Mouse (Mus musculus) heart, postnatal 36 days (tissue): ENCODE results near the gene Ddx46. TPM values are rescaled to one million over a fixed set of nuclear protein-coding genes. Genes with fewer than 3 reads are reported as not detected.
A peak's percentile ranks its signal among the peaks of the same experiment; 100 is the strongest.
"Not testable (repeated sequence)": the region's sequence is repeated elsewhere in the genome, so short reads cannot be mapped to it uniquely, and the experiment has no call there.

Source experiments
- DNase-seq, 2 experiments: peaks; one replicate each; pipeline ENCODE4 v3.0.0; 2021 to 2022
- intact Hi-C: fragments of 180-260 bp; cut with DNase I; formaldehyde crosslinking; loops from one replicate; pipeline ENCODE4 v1.15.1; 2025
- total RNA-seq, 2 experiments: library from RNA; stranded (reverse); gene quantifications; 2 replicates each; pipeline ENCODE4 v1.2.3; 2021

Gene Ddx46
- total RNA-seq, 2 experiments from 2014 or later: 21.4 to 23.2 TPM

DNA sequence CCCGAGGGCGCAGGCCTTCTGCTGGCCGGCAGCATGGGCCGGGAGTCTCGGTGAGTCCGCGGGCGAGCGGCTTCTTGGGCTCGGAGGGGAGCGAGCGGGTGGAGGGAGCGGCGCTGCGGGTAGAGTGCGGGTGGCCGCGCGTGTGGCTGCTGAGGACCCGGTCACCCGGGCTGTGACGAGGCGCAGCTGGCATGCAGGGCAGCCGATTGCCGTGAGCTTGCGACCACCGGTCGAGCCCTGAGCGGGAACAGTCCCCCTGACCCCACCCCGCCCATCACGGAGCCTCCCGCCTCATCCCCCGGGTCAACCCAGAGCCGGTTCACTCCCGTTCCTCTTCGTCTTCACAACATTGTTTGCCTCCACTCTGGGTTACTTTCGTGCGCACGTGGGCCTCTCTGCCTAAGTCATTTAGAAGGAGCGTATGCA lies 332 bp downstream of the Ddx46 start:
- intact Hi-C loops: loop anchor here (2.0 kb wide), 1 partner anchor 58 kb away; the partner anchor contains the start of gene B230219D22Rik
- DNase-seq: no peak

DNA sequence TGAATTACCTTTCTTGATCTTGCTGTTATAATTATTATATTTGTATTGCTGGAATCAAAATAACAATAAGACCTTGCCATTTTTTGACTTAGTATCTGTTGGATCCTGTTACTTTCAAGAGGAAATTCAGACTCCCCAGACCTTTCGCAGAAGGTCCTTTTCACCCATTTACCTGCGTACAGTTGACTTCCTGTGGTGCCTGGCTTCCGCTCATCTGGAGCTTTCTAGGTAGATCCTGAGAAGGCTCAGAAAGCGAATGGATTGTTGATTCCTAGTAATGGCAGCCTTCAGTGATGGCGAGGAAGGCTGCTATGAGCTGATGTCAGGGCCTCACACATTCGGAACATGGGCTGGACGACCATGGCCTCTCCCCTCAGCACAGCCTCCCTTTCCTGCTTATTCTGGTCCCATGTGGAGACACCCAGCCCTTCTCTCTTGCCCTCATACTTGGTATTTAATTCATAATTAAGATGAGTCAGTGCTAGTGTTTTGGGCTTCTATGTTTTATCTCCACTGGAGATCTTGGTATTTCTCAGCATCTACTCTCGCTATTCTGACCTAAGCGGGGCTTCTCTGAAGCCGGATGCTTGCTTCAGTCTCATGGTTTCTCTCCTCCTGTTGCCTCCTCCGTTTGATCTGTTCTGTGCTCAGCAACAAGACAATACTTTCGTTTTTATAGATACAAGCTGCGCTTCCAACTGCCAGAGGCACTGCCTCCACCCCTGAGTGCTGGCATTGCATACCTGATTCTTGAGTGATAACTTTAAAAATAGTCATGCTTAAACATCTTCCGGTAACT lies 1.6 kb downstream of the Ddx46 start:
- DNase-seq: no peak
- intact Hi-C loops: no loop called here

DNA sequence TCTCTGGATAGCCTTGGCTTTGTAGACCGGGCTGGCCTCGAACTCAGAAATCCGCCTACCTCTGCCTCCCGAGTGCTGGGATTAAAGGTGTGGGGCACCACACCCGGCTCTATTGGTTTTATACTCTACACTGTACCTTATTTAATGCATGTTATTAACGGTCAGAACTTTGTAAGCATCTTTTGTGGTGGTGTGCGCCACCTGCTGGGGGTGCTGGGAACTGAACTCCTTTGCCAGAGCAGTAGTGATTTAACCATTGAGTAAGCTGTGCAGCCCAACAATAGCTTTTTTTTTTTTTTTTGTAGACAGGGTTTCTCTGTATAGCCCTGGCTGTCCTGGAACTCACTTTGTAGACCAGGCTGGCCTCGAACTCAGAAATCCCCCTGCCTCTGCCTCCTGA lies 5.7 kb downstream of the Ddx46 start:
- DNase-seq: peak; percentile 80 to 88
- intact Hi-C loops: loop anchor here (1.0 to 5.0 kb wide), 2 partner anchors 39 to 233 kb away; no protein-coding TSS in a partner anchor

DNA sequence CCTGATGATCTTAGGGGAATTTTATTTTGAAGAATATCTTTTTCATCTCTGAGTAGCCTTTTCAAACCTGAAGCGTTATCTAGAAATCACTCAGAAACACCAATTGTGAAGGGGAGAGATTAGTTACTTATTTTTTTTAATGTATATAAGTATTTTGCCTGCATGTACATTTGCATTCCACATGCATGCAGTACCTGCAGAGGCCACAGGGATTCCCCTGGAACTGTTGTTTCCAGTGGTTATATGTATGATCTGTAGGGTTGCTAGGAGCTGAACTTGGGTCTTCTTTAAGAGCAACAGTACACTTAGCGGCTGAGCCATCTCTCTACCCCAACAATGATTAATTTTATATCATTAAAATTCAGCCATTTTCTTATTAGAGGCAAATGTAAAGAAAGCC lies 9.7 kb downstream of the Ddx46 start:
- no peak for DNase-seq
- intact Hi-C loops: loop anchor here (5.0 kb wide), 1 partner anchor 237 kb away; no protein-coding TSS in a partner anchor

DNA sequence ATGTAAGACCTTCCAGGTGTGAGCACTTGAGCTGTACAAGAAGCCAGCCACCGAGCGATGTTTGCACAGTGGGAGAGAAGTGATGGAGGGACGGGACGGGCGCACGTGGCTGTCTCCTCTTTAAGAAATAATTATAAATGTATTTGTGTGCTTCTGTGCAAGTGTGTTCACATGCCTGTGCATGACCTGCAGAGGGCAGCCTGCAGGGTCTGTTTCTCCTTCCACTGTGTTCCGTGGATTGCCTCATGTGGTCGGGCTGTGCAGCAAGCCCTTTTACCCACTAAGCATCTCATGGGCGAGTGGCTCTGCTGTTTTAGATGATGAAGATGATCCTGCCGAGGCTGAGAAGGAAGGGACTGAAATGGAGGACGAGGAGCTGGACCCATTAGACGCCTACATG lies 15.3 kb downstream of the Ddx46 start:
- intact Hi-C loops: no loop called here
- no peak for DNase-seq

DNA sequence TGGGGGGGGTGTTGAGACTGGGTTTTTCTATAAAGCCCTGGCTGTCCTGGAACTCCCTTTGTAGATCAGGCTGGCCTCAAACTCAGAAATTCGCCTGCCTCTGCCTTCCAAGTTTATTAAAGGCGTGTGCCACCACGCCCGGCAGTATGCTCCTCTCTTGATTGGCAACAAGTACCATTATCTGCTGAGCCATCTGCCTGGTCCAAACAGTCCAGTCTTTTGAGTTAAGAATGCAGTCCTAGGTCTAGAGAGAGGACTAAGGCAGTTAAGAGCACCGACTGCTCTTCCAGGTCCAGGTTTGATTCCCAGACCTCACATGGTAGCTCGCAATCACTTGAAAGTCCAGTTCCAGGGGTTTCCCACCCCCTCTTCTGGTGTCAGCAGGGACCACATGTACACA lies 16.2 kb downstream of the Ddx46 start:
- intact Hi-C loops: no loop called here
- DNase-seq: no peak

DNA sequence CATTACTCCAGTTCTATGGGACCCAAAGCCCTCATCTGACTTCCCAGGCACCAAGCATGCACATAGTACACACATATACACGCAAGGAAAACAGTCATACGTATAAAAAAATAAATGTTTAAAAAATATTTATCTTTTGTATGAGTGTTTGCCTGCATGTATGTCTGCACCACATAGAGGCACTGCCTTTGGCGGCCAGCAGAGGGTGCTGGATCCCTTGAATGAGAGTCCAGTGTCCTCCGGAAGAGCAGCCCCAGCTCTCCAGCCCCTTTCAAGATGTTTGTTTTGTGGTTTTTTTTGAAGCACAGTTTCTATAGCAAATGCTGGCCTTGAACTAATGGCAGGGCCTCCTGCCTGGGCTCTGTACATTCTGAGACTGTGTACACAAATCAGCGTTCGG lies 33.7 kb downstream of the Ddx46 start:
- intact Hi-C loops: loop anchor here (2.0 kb wide), 1 partner anchor 58 kb away; the partner anchor contains the start of gene Pcbd2
- peak; percentile 8 to 38 for DNase-seq

DNA sequence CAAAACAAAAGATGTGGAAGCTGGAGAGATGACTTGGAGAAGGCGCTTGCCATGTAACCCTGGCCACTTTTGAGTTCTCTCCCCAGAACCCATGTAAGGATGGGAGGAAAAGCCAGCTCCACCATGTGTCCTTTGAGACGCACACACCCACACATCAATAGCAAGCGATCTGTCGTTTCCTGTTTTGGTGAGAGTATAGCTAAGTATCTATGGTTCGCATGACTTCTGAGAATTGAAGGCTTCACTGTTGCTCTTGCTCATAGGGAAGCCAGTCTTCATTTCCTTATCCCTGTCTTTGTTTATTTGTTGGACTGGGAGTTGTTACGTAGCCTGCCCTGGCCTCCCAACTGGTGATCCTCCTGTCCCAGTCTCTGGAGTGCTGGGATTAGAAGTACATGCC lies 37.9 kb downstream of the Ddx46 start:
- intact Hi-C loops: no loop called here
- no peak for DNase-seq

DNA sequence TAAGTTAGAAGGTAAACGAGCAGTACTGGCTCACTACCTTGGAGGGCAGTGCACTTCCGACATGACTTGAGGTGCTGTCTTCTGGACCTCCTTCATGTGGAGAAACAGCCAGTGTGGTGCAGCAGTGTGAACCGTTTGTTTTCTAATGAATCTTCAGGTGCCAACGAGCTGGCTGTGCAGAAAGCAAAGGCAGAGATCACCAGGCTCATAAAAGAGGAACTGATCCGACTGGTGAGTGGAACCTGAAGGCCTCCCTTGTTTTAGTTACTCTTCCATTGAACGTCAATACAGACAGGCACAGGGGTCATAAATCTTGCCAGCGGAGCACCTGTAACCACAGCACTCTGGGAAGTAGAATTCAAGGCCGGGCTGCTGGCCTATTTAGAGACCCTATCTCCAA lies 42.5 kb downstream of the Ddx46 start:
- DNase-seq: no peak
- intact Hi-C loops: no loop called here

DNA sequence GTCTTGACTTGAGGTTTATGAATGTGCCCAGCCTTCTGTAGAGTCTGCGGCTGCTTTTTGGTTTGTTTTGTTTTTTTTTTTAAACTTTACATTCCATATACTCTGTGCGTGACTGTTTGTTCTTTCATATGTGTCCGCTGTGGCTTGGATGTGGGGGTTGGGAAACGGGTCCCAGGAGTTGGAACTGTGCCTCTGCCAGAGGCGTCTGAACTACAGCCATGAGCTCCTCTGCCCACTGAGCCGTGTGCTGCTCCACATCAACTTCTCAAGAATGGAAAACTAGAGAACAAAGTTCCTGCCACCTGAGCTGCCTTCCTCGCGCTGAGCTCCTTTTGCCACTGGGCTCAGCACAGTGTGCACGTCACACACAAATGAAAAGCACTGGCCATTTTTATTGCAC lies 47.4 kb downstream of the Ddx46 start:
- DNase-seq: no peak
- intact Hi-C loops: no loop called here

DNA sequence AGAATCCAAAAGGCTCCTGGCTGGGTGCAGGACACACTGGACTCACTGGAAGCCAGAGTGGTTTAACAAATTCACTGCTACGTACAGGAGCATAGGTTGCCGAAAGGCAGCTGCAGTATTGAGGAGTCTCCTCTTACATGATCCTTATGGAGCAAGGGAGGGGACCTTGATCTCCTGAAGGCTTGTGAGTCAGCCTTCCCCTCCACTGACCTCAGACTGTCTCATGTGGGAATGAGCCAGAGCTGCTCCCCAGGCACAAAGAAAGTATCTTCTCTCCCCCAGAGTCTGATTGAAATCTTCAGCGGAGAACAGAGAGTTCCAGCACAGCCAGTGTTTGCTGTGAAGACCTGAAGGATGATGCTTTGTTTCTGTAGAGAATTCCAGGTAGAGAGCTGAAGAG lies 48.8 kb downstream of the Ddx46 start:
- intact Hi-C loops: no loop called here
- DNase-seq: no peak

DNA sequence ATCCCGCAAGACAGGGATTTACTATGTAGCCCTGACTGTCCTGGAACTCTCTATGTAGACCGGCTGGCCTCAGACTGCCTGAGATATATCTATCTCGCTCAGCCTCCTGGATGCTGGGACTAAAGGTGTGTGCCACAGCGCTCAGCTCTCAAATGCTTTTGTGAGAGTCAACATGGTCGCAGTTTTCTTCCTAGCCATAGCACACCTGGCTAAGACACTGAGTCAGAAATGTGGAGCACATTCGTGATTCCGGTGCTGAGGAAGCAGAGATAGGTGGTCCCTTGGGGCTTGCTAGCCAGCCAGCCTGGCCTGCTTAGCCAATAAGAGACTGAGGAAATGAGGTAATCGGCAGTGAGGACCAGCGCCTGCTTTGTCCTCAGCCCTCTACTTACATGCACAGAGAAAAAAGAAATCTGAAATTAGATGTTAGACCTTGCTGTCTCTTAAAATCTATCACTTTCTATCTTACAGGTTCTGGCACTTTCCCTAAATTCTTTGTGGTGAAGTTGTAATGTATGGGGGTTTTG lies 51.3 kb downstream of the Ddx46 start:
- no peak for DNase-seq
- intact Hi-C loops: no loop called here

DNA sequence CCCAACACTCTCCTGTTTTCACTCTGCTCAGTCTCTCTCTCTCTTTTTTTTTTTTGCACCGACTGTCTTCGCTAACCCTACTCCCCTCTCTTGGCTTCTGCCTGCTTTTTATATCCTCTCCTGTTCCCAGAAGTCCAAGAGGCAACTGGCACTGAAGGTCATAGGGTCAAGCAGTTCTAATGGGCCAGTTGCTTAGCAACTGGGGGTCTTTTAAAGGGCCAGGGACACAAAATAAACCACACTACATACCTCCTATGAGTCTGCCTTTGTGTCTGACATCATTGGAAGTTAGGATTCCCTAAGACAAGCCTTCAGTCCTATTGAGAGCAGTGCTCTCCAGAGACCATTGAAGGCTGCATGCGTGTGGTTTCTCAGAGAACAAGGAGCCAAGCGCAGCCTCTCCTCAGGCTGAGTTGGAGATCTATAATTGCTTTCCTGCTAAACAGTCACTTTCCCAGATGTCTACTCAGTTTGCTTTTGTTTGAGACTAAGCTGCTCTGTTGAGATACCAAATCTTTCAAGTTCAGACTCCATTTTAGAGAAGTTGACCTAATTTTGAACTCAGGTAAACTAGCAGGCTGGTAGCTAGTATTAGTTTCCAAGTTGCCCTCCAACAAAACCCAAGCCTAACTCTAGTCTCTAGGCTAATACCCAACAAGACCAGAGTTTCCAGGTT lies 53.2 kb downstream of the Ddx46 start:
- intact Hi-C loops: no loop called here
- no peak for DNase-seq

DNA sequence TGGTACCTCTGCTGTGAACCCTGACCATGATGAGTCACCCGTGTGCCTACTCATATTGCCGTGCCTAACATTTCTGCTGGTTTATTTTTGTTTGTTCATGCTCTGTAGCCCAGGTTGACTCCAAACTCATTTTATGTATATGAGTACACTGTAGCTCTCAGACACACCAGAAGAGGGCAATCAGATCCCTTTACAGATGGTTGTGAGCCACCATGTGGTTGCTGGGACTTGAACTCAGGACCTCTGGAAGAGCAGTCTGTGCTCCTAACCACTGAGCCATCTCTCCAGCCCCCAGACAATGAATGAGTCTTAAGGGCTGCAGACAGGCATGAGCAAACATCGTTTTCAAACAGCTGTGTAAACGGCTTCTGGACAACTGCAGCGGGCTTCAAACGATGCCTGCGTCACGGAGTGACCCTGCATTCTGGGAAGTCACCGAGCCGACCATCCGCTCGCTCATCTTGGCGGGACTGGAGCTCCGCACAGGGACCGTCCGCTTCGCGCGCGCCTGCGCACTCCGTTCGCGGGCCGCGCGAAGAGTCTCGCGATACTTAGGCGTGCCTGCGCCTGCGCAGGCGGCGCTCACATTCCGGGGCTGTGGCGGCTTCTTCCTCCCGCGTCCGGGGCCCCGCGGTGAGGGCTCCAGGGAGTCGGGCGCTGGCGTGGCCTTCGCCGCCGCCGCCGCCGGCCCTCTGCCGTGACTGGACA lies 57.9 kb downstream of the Ddx46 start, which contains the start of gene B230219D22Rik:
Gene B230219D22Rik, plus strand, starts transcription at position 590 of the 708 bp plus-strand sequence.
- intact Hi-C loops: loop anchor here (1.0 to 2.0 kb wide), 3 partner anchors 22 to 58 kb away; partner anchors contain the start of genes Ddx46, Pcbd2 and Txndc15
- peak; percentile 90 to 94 for DNase-seq

DNA sequence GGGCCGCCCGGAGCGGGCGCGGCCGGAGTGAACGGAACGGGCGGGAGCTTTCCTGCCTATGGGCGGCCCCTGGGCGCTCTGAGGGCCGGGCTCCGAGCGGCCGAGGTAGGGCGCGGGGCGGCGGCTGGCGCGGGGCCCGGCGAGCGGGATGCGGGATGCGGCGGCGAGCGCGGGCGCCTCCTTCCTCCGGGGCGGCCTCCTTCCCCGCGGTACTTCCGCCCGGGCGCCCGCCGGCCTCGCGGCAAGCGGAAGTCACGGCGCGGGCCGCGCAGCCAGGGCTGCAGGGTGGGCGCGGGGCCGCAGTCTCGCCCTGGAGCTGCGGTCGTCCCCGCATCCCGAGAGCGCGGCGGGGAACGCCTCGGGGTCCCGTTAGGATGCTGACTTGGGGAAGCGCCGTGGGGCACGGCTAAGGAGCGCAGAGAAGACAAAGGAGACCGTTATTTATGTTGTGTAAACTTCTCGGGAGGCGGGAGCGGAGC lies 58.5 kb downstream of the Ddx46 start:
- no peak for DNase-seq

DNA sequence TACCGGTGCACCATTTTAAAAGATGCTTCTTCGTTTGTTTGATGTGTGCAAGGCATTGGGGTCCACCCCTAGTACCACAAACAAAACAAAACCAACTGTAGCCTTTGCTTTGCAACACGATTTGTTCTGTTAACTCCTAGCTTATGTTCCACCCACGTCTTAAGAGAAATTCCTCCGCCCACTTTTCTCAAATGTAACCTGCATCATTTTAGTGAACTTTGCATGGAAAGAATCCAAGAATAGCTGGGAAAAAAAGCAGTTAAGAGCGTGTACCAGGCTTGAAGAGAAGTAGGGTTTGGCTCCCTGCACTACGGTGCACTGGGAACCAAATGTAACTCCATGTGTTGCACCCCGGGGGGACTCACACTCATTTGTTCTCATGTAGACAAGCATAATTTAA lies 59.3 kb downstream of the Ddx46 start:
- intact Hi-C loops: no loop called here
- DNase-seq: no peak

More for the DNA sequence above, 58.5 kb downstream of the Ddx46 start:
- intact Hi-C loops: loop anchor here (1.0 to 2.0 kb wide), 3 partner anchors 21 to 58 kb away; partner anchors contain the start of genes Ddx46, Pcbd2 and Txndc15

DNA sequence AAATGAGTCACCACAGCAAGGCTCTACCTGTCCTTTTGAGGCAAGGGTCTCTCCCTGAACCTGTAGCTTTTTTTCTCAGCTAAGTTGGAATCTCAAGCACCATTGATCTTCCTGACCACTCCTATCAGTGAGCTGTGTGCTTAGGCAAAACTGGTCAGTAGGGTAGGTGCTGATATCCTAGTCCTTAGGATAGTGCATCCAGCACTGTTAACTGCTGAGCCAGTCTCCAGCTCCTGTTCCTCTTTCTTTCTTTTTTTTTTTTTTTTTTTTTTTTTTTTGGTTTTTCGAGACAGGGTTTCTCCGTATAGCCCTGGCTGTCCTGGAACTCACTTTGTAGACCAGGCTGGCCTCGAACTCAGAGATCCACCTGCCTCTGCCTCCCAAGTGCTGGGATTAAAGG lies 61.2 kb downstream of the Ddx46 start:
- intact Hi-C loops: not testable (repeated sequence)

DNA sequence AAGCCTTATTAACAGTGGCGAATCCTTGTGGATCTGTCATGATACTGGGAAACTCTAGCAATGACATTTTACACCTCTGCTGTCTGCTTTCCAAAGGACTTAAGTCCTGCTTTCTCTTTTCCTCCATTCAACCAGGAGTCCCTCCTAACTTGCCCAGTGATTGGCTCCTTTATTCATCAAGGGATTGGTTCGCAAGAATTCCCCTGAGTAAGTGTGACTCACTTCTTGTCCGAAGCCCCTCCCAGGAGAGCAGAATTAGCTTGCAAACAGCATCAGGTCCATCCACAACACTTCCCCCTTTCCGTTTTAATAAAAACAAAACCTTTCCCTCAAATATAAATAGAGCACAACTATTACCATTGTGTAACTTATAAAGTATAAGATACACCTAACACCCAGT lies 69.5 kb downstream of the Ddx46 start:
- DNase-seq: no peak
- intact Hi-C loops: no loop called here

More for the DNA sequence above, 61.2 kb downstream of the Ddx46 start:
- DNase-seq: not testable (repeated sequence)

DNA sequence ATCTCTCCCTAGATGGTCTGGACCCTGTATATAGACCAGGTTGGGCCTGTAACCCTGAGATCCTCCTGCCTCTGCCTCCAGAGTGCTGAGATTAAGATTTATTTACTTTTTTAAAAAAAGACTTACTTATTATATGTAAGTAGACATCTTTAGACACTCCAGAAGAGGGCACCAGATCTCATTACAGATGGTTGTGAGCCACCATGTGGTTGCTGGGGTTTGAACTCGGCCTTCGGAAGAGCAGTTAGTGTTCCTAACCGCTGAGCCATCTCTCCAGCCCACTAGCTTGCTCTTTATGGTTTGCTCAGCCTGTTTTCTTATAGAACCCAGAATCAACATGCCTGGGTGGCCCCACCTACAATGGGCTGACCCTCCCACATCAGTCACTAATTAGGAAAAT lies 78.0 kb downstream of the Ddx46 start:
- DNase-seq: no peak
- intact Hi-C loops: no loop called here

DNA sequence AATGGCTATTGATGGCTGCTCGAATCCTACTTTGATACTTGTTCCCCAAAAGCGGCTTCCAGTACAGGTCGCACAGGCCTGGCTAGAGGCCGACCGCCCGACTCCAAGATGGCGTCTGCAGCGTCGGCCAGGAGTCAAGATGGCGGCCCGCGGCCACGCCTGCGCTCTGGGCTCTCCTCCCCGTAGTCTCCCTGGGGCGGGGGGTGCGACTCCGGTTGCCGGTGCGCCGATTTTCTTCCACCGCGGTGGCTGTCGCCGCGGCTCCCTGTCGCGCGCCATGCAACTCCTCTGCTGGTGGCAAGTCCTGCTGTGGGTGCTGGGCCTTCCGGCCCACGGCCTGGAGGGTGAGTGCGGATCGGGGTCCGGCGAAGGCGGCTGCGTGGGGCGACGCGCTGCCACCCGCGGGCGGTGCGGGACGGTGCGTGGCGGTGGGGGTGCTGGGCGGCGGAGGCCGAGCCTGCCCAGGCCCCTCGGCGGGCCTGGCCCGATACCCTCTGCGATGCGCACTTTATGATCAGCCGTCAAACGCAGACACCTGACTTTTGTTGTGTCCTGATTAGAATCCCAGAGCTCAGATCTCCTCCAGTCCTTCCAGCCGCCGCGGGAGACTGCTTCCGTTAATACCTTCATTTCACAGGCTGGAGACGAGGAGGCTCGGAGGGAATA lies 79.8 kb downstream of the Ddx46 start, which contains the start of gene Txndc15:
Gene Txndc15, plus strand, starts transcription at position 150 of the 666 bp plus-strand sequence.
- DNase-seq: peak; percentile 95
- intact Hi-C loops: loop anchor here (1.0 kb wide), 2 partner anchors 13 to 21 kb away; partner anchors contain the start of genes B230219D22Rik and Pcbd2
